Mouse (Mus musculus) adipocyte (in vitro differentiated cells): Measurements from ENCODE around the gene Pdk1.

Source experiments
- DNase-seq: peaks from one replicate; pipeline ENCODE4 v3.0.0-alpha.2; 2016; ENCODE audit warnings: low spot score

Pdk1 gene

GRCm38 (mm10) chr2:71938716-71939393 lies 65.8 kb downstream of the Pdk1 start:
- DNase-seq: no peak

- DNase-seq: no peak
Measured at GRCm38 (mm10) chr2:71941005-71941720, 68.1 kb downstream of the Pdk1 start.

GRCm38 (mm10) chr2:71941721-71942087 lies 68.7 kb downstream of the Pdk1 start:
- DNase-seq: no peak

- no peak for DNase-seq
Measured at GRCm38 (mm10) chr2:71951212-71951611, 78.2 kb downstream of the Pdk1 start.
